Mouse (Mus musculus) skeletal muscle tissue, adult 2 months (tissue): ENCODE results near the gene Tmem178.
A peak's percentile ranks its signal among the peaks of the same experiment; 100 is the strongest.
"Not testable (repeated sequence)": the region's sequence is repeated elsewhere in the genome, so short reads cannot be mapped to it uniquely, and the experiment has no call there.

Experiments
- DNase-seq: peaks from one replicate; pipeline ENCODE4 v3.0.0-alpha.2; 2012; ENCODE audit warnings: low read depth, low spot score

Tmem178 gene

GRCm38 (mm10) chr17:80945510-80945909 lies 1.1 kb downstream of the Tmem178 start:
- DNase-seq = not testable (repeated sequence)

GRCm38 (mm10) chr17:80946091-80946885 lies 1.9 kb downstream of the Tmem178 start:
- DNase-seq = no peak

- DNase-seq = no peak
Measured at GRCm38 (mm10) chr17:80947075-80947960, 2.9 kb downstream of the Tmem178 start.

GRCm38 (mm10) chr17:80949382-80949781 lies 5.0 kb downstream of the Tmem178 start:
- DNase-seq = no peak

GRCm38 (mm10) chr17:80949895-80950294 lies 5.5 kb downstream of the Tmem178 start:
- no peak for DNase-seq

- no peak for DNase-seq
Measured at GRCm38 (mm10) chr17:80952305-80952704, 7.9 kb downstream of the Tmem178 start.

- no peak for DNase-seq
Measured at GRCm38 (mm10) chr17:80955415-80955814, 11.0 kb downstream of the Tmem178 start.

GRCm38 (mm10) chr17:80955998-80956811 lies 11.8 kb downstream of the Tmem178 start:
- no peak for DNase-seq

- no peak for DNase-seq
Measured at GRCm38 (mm10) chr17:80958332-80958731, 13.9 kb downstream of the Tmem178 start.

GRCm38 (mm10) chr17:80959840-80960239 lies 15.4 kb downstream of the Tmem178 start:
- DNase-seq = no peak

- no peak for DNase-seq
Measured at GRCm38 (mm10) chr17:80967475-80967874, 23.0 kb downstream of the Tmem178 start.

- DNase-seq = no peak
Measured at GRCm38 (mm10) chr17:80969643-80970619, 25.5 kb downstream of the Tmem178 start.

GRCm38 (mm10) chr17:80970716-80971115 lies 26.3 kb downstream of the Tmem178 start:
- DNase-seq = no peak

GRCm38 (mm10) chr17:80972891-80973290 lies 28.5 kb downstream of the Tmem178 start:
- no peak for DNase-seq

GRCm38 (mm10) chr17:80977245-80977644 lies 32.8 kb downstream of the Tmem178 start:
- DNase-seq = no peak

- DNase-seq = no peak
Measured at GRCm38 (mm10) chr17:80980096-80980495, 35.7 kb downstream of the Tmem178 start.

GRCm38 (mm10) chr17:80981721-80982411 lies 37.4 kb downstream of the Tmem178 start:
- no peak for DNase-seq

- DNase-seq = peak; percentile 44
Measured at GRCm38 (mm10) chr17:80982412-80982787, 38.0 kb downstream of the Tmem178 start.

- no peak for DNase-seq
Measured at GRCm38 (mm10) chr17:80982976-80983375, 38.5 kb downstream of the Tmem178 start.
